Mouse (Mus musculus) forebrain, embryonic 16.5 days (tissue): Measurements from ENCODE around the gene Ing4. TPM values are rescaled to one million over a fixed set of nuclear protein-coding genes. Genes with fewer than 3 reads are reported as not detected.

ENCODE experiments used
- ATAC-seq: fragments of 200-750 bp; cut with Nextera tagmentation; 2 replicates; pipeline ENCODE4 v1.8.0; 2017; ENCODE audit warnings: mild to moderate bottlenecking, moderate library complexity
- H3K27ac ChIP-seq: fragments of 300-500 bp; sonication (generic); 2 replicates; pipeline ENCODE4 v1.5.1; 2014; ENCODE audit warnings: low read length, control low read depth
- H3K27me3 ChIP-seq: fragments of 300-500 bp; sonication (generic); replicated peaks from 2 replicates; pipeline ENCODE4 v1.6.1; 2014; ENCODE audit warnings: low read length; ENCODE audit not compliant: control insufficient read depth, insufficient read depth
- H3K36me3 ChIP-seq: fragments of 300-500 bp; sonication (generic); 2 replicates; pipeline ENCODE4 v1.6.1; 2014; ENCODE audit not compliant: control insufficient read depth, insufficient read depth
- H3K4me1 ChIP-seq: fragments of 300-500 bp; sonication (generic); replicated peaks from 2 replicates; pipeline ENCODE4 v1.6.1; 2014; ENCODE audit warnings: low read length; ENCODE audit not compliant: control insufficient read depth, insufficient read depth
- H3K4me2 ChIP-seq: fragments of 300-500 bp; sonication (generic); 2 replicates; pipeline ENCODE4 v1.6.1; 2014; ENCODE audit warnings: mild to moderate bottlenecking, low read length, control low read depth
- H3K4me3 ChIP-seq: fragments of 300-500 bp; sonication (generic); replicated peaks from 2 replicates; pipeline ENCODE4 v1.5.1; 2014; ENCODE audit warnings: mild to moderate bottlenecking, low read length, control low read depth
- H3K9ac ChIP-seq: fragments of 300-500 bp; sonication (generic); replicated peaks from 2 replicates; pipeline ENCODE4 v1.6.1; 2014; ENCODE audit warnings: low read depth, low read length, control low read depth
- H3K9me3 ChIP-seq: fragments of 300-500 bp; sonication (generic); 2 replicates; pipeline ENCODE4 v1.6.1; 2016; ENCODE audit warnings: low read length; ENCODE audit not compliant: control insufficient read depth
- WGBS: fragments of 180-500 bp; shearing (Covaris S2); extraction: QIAGEN DNeasy Blood & Tissue Kit; methylation state at CpG from one replicate; pipeline ENCODE4 v1.1.7; 2014; 5-methylcytosine and 5-hydroxymethylcytosine counted together
- polyA plus RNA-seq: library from polyadenylated mRNA; unstranded; fragments of >200 nt; fragmentation: Nextera tagmentation; extraction: Ambion mirVana; gene quantifications from 2 replicates; pipeline ENCODE4 v1.2.1, GENCODE M21; 2015

The Ing4 gene
- 200 and 204 TPM in 2 replicates for polyA plus RNA-seq

GRCm38 (mm10) chr6:125039533-125040153 is at the start of gene Ing4:
Gene Ing4 (plus strand): TSS chr6:125039760.
- peak within 1 kb of the TSS; percentile 94 for H3K4me2 ChIP-seq
- peaks cover 11% of the 10 kb centered on the region for H3K4me1 ChIP-seq
- H3K4me3 ChIP-seq: peak within 1 kb of the TSS; percentile 76
- ATAC-seq: peak; percentile 96
- H3K27me3 ChIP-seq: no peaks in the 10 kb centered on the region
- peaks cover 13% of the 10 kb centered on the region for H3K36me3 ChIP-seq
- H3K9me3 ChIP-seq: no peaks in the 10 kb centered on the region
- H3K27ac ChIP-seq: peak within 1 kb of the TSS; percentile 71
- WGBS: under 1% methylated on average over 26 of the region's 26 CpGs
- peak within 1 kb of the TSS; percentile 72 for H3K9ac ChIP-seq

- Histone ChIP-seq H3K4me1 (peaks cover 12% of the 10 kb centered on the region; the same call in 1 of the 2 replicates), H3K4me3 (no peak overlapping the region), H3K9me3 (no peaks in the 10 kb centered on the region), H3K36me3 (no peaks in the 10 kb centered on the region), H3K27ac (peak overlapping the region; percentile 71), H3K27me3 (0 out of 2 replicates have a peak, but pooled peaks cover 6% of the 10 kb centered on the region), H3K9ac (no peak overlapping the region), H3K4me2 (no peak overlapping the region)
- WGBS: 64% methylated on average over 4 of the region's 4 CpGs
- ATAC-seq: peak; percentile 39
Measured at GRCm38 (mm10) chr6:124992241-124992640, 47.3 kb upstream of the Ing4 start.

GRCm38 (mm10) chr6:124993365-124993764 is 46.2 kb upstream of the Ing4 start:
- H3K27ac ChIP-seq: no peak overlapping the region
- no peak overlapping the region for H3K4me3 ChIP-seq
- H3K9ac ChIP-seq: no peak overlapping the region
- H3K4me1 ChIP-seq: peaks cover 22% of the 10 kb centered on the region
- H3K4me2 ChIP-seq: no peak overlapping the region
- no peaks in the 10 kb centered on the region for H3K36me3 ChIP-seq
- ATAC-seq: no peak
- WGBS: 81% methylated on average over 9 of the region's 9 CpGs
- H3K9me3 ChIP-seq: no peaks in the 10 kb centered on the region
- H3K27me3 ChIP-seq: 0 out of 2 replicates have a peak, but pooled peaks cover 6% of the 10 kb centered on the region

- H3K4me1 ChIP-seq: peaks cover 27% of the 10 kb centered on the region
- WGBS: 13% methylated on average over 11 of the region's 11 CpGs
- no peak overlapping the region for H3K4me2 ChIP-seq
- peaks cover 9% of the 10 kb centered on the region for H3K27me3 ChIP-seq
- no peak overlapping the region for H3K9ac ChIP-seq
- no peak overlapping the region for H3K27ac ChIP-seq
- H3K9me3 ChIP-seq: no peaks in the 10 kb centered on the region
- no peaks in the 10 kb centered on the region for H3K36me3 ChIP-seq
- no peak for ATAC-seq
- no peak overlapping the region for H3K4me3 ChIP-seq
Measured at GRCm38 (mm10) chr6:124993876-124994275, 45.7 kb upstream of the Ing4 start.

- no peaks in the 10 kb centered on the region for H3K9me3 ChIP-seq
- H3K4me1 ChIP-seq: peaks cover 28% of the 10 kb centered on the region
- no peaks in the 10 kb centered on the region for H3K36me3 ChIP-seq
- H3K4me3 ChIP-seq: no peak overlapping the region
- H3K27me3 ChIP-seq: peaks cover 19% of the 10 kb centered on the region
- ATAC-seq: no peak
- no peak overlapping the region for H3K9ac ChIP-seq
- 78% methylated on average over 7 of the region's 7 CpGs for WGBS
- no peak overlapping the region for H3K4me2 ChIP-seq
- no peak overlapping the region for H3K27ac ChIP-seq
Measured at GRCm38 (mm10) chr6:124995246-124995645, 44.3 kb upstream of the Ing4 start.

GRCm38 (mm10) chr6:124995831-124996403 is 43.6 kb upstream of the Ing4 start:
- Histone ChIP-seq H3K4me3 (peak overlapping the region; percentile 77), H3K9ac (peak overlapping the region; percentile 90), H3K27ac (peak overlapping the region; percentile 72; the same call in 1 of the 2 replicates), H3K27me3 (peaks cover 19% of the 10 kb centered on the region), H3K36me3 (no peaks in the 10 kb centered on the region), H3K4me1 (peaks cover 28% of the 10 kb centered on the region), H3K9me3 (no peaks in the 10 kb centered on the region), H3K4me2 (peak overlapping the region; percentile 91)
- 47% methylated on average over 8 of the region's 8 CpGs for WGBS
- no peak for ATAC-seq

- Histone ChIP-seq H3K4me1 (peaks cover 28% of the 10 kb centered on the region), H3K9me3 (no peaks in the 10 kb centered on the region), H3K4me3 (peak within 1 kb of the TSS; percentile 77), H3K9ac (peak within 1 kb of the TSS; percentile 90), H3K4me2 (peak within 1 kb of the TSS; percentile 91), H3K36me3 (no peaks in the 10 kb centered on the region), H3K27me3 (peaks cover 22% of the 10 kb centered on the region), H3K27ac (peak within 1 kb of the TSS; percentile 72)
- under 1% methylated on average over 73 of the region's 78 CpGs for WGBS
- ATAC-seq: peak; percentile 89
Measured at GRCm38 (mm10) chr6:124996551-124997501, 42.7 kb upstream of the Ing4 start, which contains the start of gene Pianp. Gene Pianp (plus strand): TSS chr6:124996694.

GRCm38 (mm10) chr6:124998066-124998465 is 41.5 kb upstream of the Ing4 start:
- WGBS: 9% methylated on average over 8 of the region's 8 CpGs
- Histone ChIP-seq H3K9me3 (no peaks in the 10 kb centered on the region), H3K4me1 (peaks cover 25% of the 10 kb centered on the region), H3K9ac (peak overlapping the region; percentile 90; the same call in 1 of the 2 replicates), H3K27ac (no peak overlapping the region), H3K4me2 (peak overlapping the region; percentile 91), H3K27me3 (peaks cover 23% of the 10 kb centered on the region), H3K36me3 (no peaks in the 10 kb centered on the region), H3K4me3 (peak overlapping the region; percentile 77)
- no peak for ATAC-seq

- H3K4me3 ChIP-seq: no peak overlapping the region
- no peak overlapping the region for H3K4me2 ChIP-seq
- peaks cover 25% of the 10 kb centered on the region for H3K4me1 ChIP-seq
- no peak overlapping the region for H3K9ac ChIP-seq
- H3K36me3 ChIP-seq: no peaks in the 10 kb centered on the region
- no peak overlapping the region for H3K27ac ChIP-seq
- H3K9me3 ChIP-seq: no peaks in the 10 kb centered on the region
- 44% methylated on average over 14 of the region's 14 CpGs for WGBS
- peaks cover 20% of the 10 kb centered on the region for H3K27me3 ChIP-seq
- ATAC-seq: no peak
Measured at GRCm38 (mm10) chr6:124999091-124999490, 40.5 kb upstream of the Ing4 start.
